Comparison of ENCODE assay signal across 14 mouse cellular contexts in the genomic region with DNA sequence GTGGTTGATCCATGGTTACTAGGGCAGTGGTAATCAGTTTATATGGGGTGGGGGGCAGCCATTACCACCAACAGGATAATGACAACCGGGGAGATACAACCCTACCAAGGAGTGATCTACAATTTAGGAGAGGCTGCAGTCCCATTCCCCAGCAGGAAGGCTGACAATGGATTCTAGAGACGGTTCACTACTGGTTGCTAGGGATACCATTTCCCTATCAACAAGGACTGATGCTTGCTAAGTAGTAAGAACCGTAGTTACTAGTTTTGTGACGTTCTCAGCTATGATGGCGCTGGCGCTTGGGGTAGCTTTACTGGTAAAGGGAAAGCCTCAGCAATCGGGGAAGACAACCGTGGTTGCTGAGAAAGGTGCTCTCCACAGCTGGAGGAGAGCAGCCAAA. TPM values are rescaled to one million over a fixed set of nuclear protein-coding genes. Genes with fewer than 3 reads are reported as not detected.
A peak's percentile ranks its signal among the peaks of the same experiment; 100 is the strongest.
DNase-seq lines count a peak whose midpoint lies in the region; ATAC-seq and TF ChIP-seq lines count a peak whose summit lies in the region.
"Had no signal": no experiment of that assay in that cellular context is flagged by ENCODE, and none has a peak within 500 bp of the region (broad histone marks: within the 10 kb centered on the region; RNA-seq: fewer than 3 reads in every experiment).

No protein-coding gene starts in this region.

- WGBS in hindbrain, embryonic 12.5 days = 69% methylated on average over 8 of the region's 8 CpGs
- 62% methylated on average over 8 of the region's 8 CpGs for WGBS in midbrain, embryonic 13.5 days

- peaks cover 26% of the 10 kb centered on the region for H3K36me3 ChIP-seq in hindbrain, embryonic 12.5 days
- H3K36me3 ChIP-seq in midbrain, embryonic 13.5 days = peaks cover 51% of the 10 kb centered on the region

- H3K4me3 ChIP-seq in left cerebral cortex, adult 2 months = no peak overlapping the region
- H3K4me3 ChIP-seq in hindbrain, embryonic 12.5 days = no peak overlapping the region
- no peak overlapping the region for H3K4me3 ChIP-seq in midbrain, embryonic 13.5 days (replicated peaks)
- H3K4me3 ChIP-seq: myocyte had no signal

- H3K9ac ChIP-seq in hindbrain, embryonic 12.5 days = no peak overlapping the region
- peak overlapping the region; percentile 36 for H3K9ac ChIP-seq in midbrain, embryonic 13.5 days (replicated peaks)

- intact Hi-C loops in left cerebral cortex, adult 2 months (cut with DNase I) = no loop called here
- intact Hi-C loops in left cerebral cortex, postnatal 36 days (cut with DNase I) = no loop called here

- no peak overlapping the region for H3K4me2 ChIP-seq in hindbrain, embryonic 12.5 days (replicated peaks)
- H3K4me2 ChIP-seq in midbrain, embryonic 13.5 days (replicated peaks) = no peak overlapping the region

- H3K4me1 ChIP-seq in hindbrain, embryonic 12.5 days = peaks cover 15% of the 10 kb centered on the region
- H3K4me1 ChIP-seq in midbrain, embryonic 13.5 days (replicated peaks) = peaks cover 24% of the 10 kb centered on the region

- DNase-seq in left cerebral cortex, adult 2 months (ENCODE audit: extremely low spot score in 1 of 2, low spot score in 2 of 2) = no peak
- DNase-seq in left cerebral cortex, postnatal 36 days (ENCODE audit: low spot score in 2 of 2) = no peak
- no peak for DNase-seq in urinary bladder, postnatal 14 days (ENCODE audit: low spot score)
- no peak for DNase-seq in heart, adult 8-10 months (ENCODE audit: low spot score)
- DNase-seq in left cerebral cortex, adult 18-20 months (ENCODE audit: low spot score in 2 of 2) = no peak
- DNase-seq: kidney, adult 11 months; kidney, postnatal 10 days; lung, adult 2 months; right cerebral cortex, postnatal 4 days had no signal

- H3K27ac ChIP-seq in left cerebral cortex, adult 2 months = peak overlapping the region; percentile 44
- H3K27ac ChIP-seq in hindbrain, embryonic 12.5 days = peak overlapping the region; percentile 60
- H3K27ac ChIP-seq in midbrain, embryonic 13.5 days = peak overlapping the region; percentile 85
- H3K27ac ChIP-seq: macrophage had no signal

- H3K27me3 ChIP-seq in hindbrain, embryonic 12.5 days = no peaks in the 10 kb centered on the region
- H3K27me3 ChIP-seq in midbrain, embryonic 13.5 days = no peaks in the 10 kb centered on the region
- H3K27me3 ChIP-seq: Patski had no signal

- no peak for TF ChIP-seq CTCF in left cerebral cortex, adult 2 months (IDR thresholded peaks at IDR 0.05)

- no peaks in the 10 kb centered on the region for H3K9me3 ChIP-seq in hindbrain, embryonic 12.5 days (replicated peaks)
- H3K9me3 ChIP-seq in midbrain, embryonic 13.5 days = no peaks in the 10 kb centered on the region

- ATAC-seq in hindbrain, embryonic 12.5 days (ENCODE audit: low FRiP score) = no peak
- peak; percentile 32; the same call in 1 of the 2 replicates for ATAC-seq in midbrain, embryonic 13.5 days
- ATAC-seq: Patski had no signal

RNA-seq across cellular contexts. Expression of gene Tmc4, which starts 7.3 kb away (rescaled TPM):
- 10 to 100 TPM in 1 of 2 experiments, 1 to 10 TPM in 1; 7.4 to 14.6 TPM for total RNA-seq in left cerebral cortex, adult 2 months (2021)
- 10 to 100 TPM in 1 of 2 experiments, 1 to 10 TPM in 1; 2.4 to 11.0 TPM for total RNA-seq in left cerebral cortex, postnatal 36 days (2021)
- polyA plus RNA-seq in hindbrain, embryonic 12.5 days (2016; fragmentation: Nextera tagmentation; extraction: Ambion mirVana) = 5.5 and 6.7 TPM in 2 replicates
- 4.0 and 4.3 TPM in 2 replicates for polyA plus RNA-seq in midbrain, embryonic 13.5 days (2015; fragmentation: Nextera tagmentation; extraction: Ambion mirVana)
- total RNA-seq in heart, adult 8-10 months (2022) = 1 to 10 TPM in 1 of 4 experiments, under 1 TPM in 3; 0.66 to 1.1 (median 0.80) TPM
- total RNA-seq in left cerebral cortex, adult 18-20 months (2021) = 10 to 100 TPM in 1 of 2 experiments, 1 to 10 TPM in 1; 7.9 to 10.8 TPM

RNA-seq across cellular contexts. Expression of gene Tsen34, which starts 8.0 kb away (rescaled TPM):
- total RNA-seq in left cerebral cortex, adult 2 months (2021) = 10 to 100 TPM; 77.0 to 79.0 TPM
- total RNA-seq in left cerebral cortex, postnatal 36 days (2021) = 10 to 100 TPM; 77.3 to 80.0 TPM
- 217 and 228 TPM in 2 replicates for polyA plus RNA-seq in hindbrain, embryonic 12.5 days (2016; fragmentation: Nextera tagmentation; extraction: Ambion mirVana)
- 205 and 225 TPM in 2 replicates for polyA plus RNA-seq in midbrain, embryonic 13.5 days (2015; fragmentation: Nextera tagmentation; extraction: Ambion mirVana)
- 10 to 100 TPM; 65.3 to 88.1 (median 74.1) TPM for total RNA-seq in heart, adult 8-10 months (2022)
- total RNA-seq in left cerebral cortex, adult 18-20 months (2021) = 10 to 100 TPM; 78.5 to 90.0 TPM

RNA-seq across cellular contexts. Expression of gene Mboat7, which starts 8.6 kb away (rescaled TPM):
- 100 to 1,000 TPM; 235 to 238 TPM for total RNA-seq in left cerebral cortex, adult 2 months (2021)
- 100 to 1,000 TPM; 208 to 211 TPM for total RNA-seq in left cerebral cortex, postnatal 36 days (2021)
- polyA plus RNA-seq in hindbrain, embryonic 12.5 days (2016; fragmentation: Nextera tagmentation; extraction: Ambion mirVana) = 50.8 and 57.4 TPM in 2 replicates
- 53.4 and 54.5 TPM in 2 replicates for polyA plus RNA-seq in midbrain, embryonic 13.5 days (2015; fragmentation: Nextera tagmentation; extraction: Ambion mirVana)
- 10 to 100 TPM; 19.2 to 23.5 (median 22.3) TPM for total RNA-seq in heart, adult 8-10 months (2022)
- total RNA-seq in left cerebral cortex, adult 18-20 months (2021) = 100 to 1,000 TPM; 226 to 235 TPM

RNA-seq across cellular contexts. Expression of gene Leng1, which starts 19.1 kb away (rescaled TPM):
- 1 to 10 TPM; 5.4 to 6.1 TPM for total RNA-seq in left cerebral cortex, adult 2 months (2021)
- total RNA-seq in left cerebral cortex, postnatal 36 days (2021) = 1 to 10 TPM; 6.7 to 6.8 TPM
- 20.7 and 21.4 TPM in 2 replicates for polyA plus RNA-seq in hindbrain, embryonic 12.5 days (2016; fragmentation: Nextera tagmentation; extraction: Ambion mirVana)
- polyA plus RNA-seq in midbrain, embryonic 13.5 days (2015; fragmentation: Nextera tagmentation; extraction: Ambion mirVana) = 16.5 and 16.8 TPM in 2 replicates
- 10 to 100 TPM; 10.4 to 12.8 (median 11.8) TPM for total RNA-seq in heart, adult 8-10 months (2022)
- total RNA-seq in left cerebral cortex, adult 18-20 months (2021) = 1 to 10 TPM; 6.7 to 6.8 TPM

RNA-seq across cellular contexts. Expression of gene Rps9, which starts 19.1 kb away (rescaled TPM):
- total RNA-seq in left cerebral cortex, adult 2 months (2021) = 100 to 1,000 TPM; 325 to 326 TPM
- 100 to 1,000 TPM; 312 to 356 TPM for total RNA-seq in left cerebral cortex, postnatal 36 days (2021)
- polyA plus RNA-seq in hindbrain, embryonic 12.5 days (2016; fragmentation: Nextera tagmentation; extraction: Ambion mirVana) = 989 and 1,031 TPM in 2 replicates
- polyA plus RNA-seq in midbrain, embryonic 13.5 days (2015; fragmentation: Nextera tagmentation; extraction: Ambion mirVana) = 994 and 1,009 TPM in 2 replicates
- 100 to 1,000 TPM; 559 to 671 (median 596) TPM for total RNA-seq in heart, adult 8-10 months (2022)
- 100 to 1,000 TPM; 337 to 359 TPM for total RNA-seq in left cerebral cortex, adult 18-20 months (2021)

Comparison
In these comparisons a context has a peak if more than half of its experiments do, and no peak if none do; other contexts are left out.
1. RNA of gene Mboat7, which starts 8.6 kb away (total RNA-seq): 235 to 238 TPM in left cerebral cortex, adult 2 months, 226 to 235 TPM in left cerebral cortex, adult 18-20 months and 208 to 211 TPM in left cerebral cortex, postnatal 36 days; 19.2 to 23.5 TPM in heart, adult 8-10 months; every median in the first group is over 4 times any median in the second.
2. Peak in every context shown above with its lines, with median percentiles within 50 percentile points of each other: H3K27ac ChIP-seq.